Mouse (Mus musculus) C2C12 (cell line): Measurements from ENCODE around the gene Cpsf7.

Source experiments
- CEBPB ChIP-seq: IDR thresholded peaks from one replicate; pipeline ENCODE4 v1.6.1; 2011; ENCODE audit warnings: low read depth, mild to moderate bottlenecking, control low read depth, moderate library complexity
- CTCF ChIP-seq: IDR thresholded peaks from one replicate; pipeline ENCODE4 v1.5.1; 2011; ENCODE audit not compliant: control insufficient read depth, insufficient read depth, insufficient read length
- MAX ChIP-seq: IDR thresholded peaks from one replicate; pipeline ENCODE4 v1.6.1; 2011; ENCODE audit warnings: mild to moderate bottlenecking, control low read depth
- USF1 ChIP-seq: IDR thresholded peaks from one replicate; pipeline ENCODE4 v1.6.1; 2011; ENCODE audit warnings: low read depth, mild to moderate bottlenecking, control low read depth, moderate library complexity

DNA sequence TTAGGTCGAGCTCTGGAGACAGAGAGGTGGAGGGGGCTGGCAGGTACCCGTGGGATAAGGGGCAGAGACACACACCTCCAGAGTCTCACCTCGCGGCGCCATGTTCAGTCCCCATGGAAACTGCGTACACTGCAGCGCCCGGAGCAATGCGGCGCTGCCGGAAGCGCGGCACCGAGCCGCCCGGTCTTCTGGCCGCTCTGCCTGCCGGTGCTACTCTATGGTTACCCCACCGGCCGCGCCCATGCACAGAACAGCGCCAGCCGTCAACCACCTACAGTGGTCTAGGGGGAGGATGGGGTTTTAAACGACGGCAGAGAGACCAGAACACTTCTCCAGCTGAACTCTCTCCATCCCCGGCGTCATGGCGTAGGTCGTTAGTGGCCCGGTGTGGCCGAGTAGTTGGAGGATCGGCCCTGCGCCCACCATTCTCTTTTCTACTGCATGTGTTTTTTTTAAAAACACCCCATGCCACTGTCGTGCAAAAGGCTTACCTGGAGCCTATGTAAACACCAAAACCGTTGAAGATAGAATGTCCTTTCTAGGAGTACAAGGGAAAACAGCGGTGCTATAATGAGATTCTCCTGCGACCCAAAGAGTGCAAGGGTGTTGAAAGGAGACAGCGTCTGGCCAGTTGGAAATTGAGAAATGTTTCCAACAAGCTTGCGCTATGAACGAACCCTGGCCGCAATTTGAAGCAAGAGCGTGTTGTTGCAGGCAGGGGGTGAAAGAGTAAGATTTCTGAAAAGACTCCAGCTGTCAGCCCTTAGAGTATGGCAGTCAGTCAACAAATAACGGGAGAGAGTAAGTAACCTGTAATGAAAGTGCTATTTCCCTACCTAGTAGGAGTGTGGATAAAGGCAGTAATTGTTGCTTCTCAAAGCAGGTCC, 30.8 kb downstream of the Cpsf7 start, which contains the start of gene Tmem216:
- peak; percentile 70 for TF ChIP-seq MAX
- TF ChIP-seq CTCF = no peak
- TF ChIP-seq USF1 = no peak
- TF ChIP-seq CEBPB = no peak
